Mouse (Mus musculus) frontal cortex, postnatal 10 days (tissue): ENCODE data around the gene Napepld.
"Not testable (repeated sequence)": the region's sequence is repeated elsewhere in the genome, so short reads cannot be mapped to it uniquely, and the experiment has no call there.

Source experiments
- DNase-seq, 2 experiments: peaks; one replicate each; pipeline ENCODE4 v3.0.0; 2022; ENCODE audit warnings: low spot score in 2 of 2, mixed read lengths in 1 of 2

Napepld gene

DNA sequence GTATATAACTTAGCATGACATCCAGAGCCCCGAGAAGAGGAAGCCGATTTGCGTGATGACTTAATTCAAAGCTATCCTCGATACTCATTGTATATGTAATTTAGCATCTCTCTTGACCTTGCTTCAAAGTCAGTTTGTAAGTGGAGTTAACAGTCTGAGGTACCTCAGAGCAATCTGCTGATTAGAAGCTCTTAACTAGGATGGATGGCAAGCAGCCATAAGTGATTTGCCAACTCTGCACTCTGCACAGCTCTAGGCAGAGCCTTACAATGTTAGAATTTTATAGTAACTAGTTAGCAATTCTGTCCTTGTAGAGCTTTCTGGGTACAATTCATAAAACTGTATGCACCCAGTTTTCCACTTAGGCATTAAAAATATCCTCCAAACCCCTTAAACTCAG is 5.3 kb upstream of the Napepld start:
- DNase-seq = no peak

DNA sequence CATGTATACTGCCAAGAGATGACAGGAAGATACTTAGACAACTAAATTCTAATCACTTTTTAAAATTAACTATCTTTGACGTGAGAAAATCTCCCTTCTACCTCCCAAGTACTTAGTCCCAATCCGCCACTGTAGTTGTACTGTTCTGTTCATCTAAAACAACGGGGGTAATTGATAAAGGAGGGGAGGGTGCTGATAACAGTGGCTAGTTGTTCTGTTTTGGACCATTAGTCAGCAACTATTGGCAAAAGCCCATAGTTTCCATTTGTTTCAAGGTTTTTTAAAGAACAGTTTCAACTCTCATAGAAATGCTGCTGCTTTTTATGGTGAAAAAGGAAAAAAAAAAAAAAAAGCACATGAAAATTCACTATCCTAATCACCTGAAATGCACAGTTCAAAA is 2.5 kb upstream of the Napepld start:
- DNase-seq = no peak

DNA sequence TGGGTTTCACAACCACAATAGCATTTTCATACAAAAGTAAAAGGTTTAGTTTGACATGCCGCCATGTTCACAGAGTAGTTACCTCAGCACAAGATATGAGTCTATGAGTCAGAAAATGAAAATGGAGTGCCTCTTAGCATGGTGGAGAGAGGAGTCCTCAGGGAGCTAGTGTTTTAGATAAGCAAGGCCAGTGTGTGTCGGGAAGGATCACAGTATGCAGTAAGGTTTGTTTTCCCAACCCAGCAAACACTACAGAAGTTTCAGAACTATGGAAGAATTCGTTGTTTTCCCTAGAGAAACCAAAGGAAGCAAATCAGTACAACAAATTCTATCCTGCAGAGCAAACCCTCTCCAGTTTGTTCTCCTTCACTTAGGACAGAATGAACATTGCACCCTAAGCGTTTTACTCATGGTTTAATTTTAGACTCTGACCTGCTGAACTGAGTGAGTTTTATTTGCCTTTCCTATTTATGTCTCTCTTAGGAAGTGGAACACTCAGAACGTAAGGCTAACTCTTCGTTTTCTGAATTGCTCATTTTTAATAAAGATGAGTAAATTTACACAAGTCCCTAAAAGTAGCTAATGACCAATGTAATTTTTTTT is 1.8 kb upstream of the Napepld start:
- DNase-seq = no peak

DNA sequence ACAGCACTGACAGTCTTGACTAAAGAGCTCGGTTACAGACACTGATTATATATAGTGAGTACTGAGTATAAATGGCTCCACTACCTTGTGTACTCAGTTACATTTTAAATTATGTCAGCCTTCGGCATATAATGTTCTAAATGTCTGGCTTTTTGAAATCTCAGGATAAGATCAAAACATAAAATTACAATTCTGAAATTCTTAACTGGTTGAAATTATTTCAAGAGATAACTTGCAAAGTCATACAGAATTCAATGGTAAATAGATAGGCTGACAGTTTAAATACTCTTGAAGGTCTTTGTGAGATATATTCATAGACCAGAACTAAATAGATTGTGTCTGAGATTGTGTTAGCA is 791 bp upstream of the Napepld start:
- DNase-seq = no peak

DNA sequence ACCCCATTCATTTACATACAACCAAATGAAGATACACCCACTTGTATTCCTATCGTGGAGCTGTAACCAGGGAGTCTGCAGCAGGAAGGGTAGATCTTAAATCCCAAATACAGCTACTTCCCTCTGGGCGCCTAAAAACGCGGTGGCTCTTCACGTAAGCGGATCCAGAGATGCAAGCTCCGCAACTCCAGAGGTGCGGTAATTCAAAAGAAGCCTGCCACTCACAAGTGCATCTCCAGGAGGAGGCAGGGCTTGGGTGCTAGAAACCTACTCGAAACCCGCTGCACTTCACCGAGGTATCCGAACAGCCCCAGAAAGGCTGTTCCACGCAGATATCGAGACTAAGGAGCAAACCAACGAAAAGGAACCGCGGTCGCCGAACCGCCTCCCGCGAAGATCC is 262 bp downstream of the Napepld start:
- DNase-seq = no peak

DNA sequence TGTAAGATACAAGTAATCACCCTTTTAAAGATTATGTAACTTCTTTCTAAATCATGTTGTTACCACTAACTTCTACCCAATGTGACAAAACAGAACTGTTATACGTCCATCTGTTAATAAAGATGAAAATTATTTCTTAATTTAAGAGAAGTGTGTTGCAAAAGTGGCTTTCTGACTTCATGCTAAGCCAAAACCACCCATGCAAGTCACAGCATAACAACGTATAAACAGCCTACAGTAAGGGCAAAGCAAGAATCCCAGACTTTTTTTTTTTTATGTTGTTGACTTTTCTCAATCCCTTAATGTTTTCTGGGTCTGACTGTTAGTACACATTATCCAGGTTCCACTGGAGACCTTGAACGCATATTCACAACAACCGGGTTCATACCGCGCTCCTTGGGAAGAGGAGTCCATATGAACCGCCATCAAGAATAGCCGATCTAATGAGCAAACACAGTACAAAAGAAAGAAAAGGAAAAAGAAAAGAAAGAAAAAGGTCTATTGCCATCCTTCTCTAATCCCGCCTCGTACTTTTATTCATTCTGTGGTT is 849 bp downstream of the Napepld start:
- DNase-seq = no peak

DNA sequence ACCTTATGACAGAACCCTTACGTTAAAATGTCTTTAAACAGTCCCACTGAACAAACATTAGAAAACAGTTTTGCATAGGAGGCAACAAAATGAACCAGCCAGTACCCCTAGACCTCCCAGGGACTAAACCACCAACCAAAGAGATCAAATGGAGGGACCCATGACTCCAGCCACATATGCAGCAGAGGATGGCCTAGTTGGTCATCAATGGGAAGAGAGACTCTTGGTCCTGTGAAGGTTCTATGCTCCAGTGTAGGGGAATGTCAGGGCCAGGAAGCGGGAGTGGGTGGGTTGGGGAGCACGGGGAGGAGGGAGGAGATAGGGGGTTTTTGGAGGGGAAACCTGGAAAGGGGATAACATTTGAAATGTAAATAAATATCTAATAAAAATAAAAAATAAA is 1.6 kb downstream of the Napepld start:
- not testable (repeated sequence) for DNase-seq

DNA sequence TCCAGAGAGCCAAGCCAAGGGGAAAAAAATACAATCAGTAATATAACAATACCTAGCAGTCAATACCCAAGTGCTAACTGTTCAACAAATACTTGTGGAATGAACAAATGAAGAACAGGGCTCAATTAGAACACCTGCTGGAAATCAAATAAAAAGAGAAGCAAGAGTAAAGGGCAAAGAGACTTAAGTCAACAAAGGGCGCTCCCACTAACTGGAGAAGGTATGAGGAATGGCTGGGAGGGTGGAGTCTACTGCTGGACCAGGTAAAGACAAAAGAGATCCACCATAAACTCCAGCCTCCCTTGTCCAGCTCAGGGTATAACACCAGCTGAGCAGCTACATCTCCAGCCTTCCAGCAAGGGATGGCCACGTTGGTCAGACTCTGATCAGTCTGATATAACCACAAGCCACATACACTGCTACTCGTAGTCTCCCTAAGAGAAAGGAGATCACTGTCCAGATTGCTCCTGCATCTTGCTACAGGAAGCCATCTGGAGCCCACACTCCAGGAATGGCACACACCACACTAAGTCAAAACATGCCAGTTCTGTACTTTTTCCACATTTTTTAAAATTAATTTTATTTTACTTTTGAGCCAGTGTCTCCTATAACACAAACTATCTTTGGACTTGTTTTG is 6.2 kb downstream of the Napepld start:
- DNase-seq = no peak

DNA sequence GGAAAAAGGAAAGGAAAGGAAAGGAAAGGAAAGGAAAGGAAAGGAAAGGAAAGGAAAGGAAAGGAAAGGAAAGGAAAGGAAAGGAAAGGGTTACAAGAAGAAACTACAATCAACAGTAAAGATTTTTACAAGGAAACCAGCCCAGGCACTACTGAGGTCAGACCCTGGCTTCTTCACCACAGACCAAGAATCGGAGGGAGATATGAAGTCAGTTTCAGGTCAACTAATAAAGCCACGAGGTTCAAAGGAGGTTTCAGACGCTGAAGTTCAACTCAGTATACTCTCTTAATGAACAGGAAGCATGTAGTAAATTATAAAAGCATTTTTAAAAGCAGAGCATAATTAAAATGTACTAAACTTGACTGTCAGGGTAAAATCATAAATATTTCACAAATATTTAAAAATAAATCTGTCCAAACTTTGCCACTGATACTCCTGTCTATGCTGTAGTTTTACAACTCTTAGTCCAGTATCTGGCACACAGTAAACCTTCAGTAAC is 7.8 kb downstream of the Napepld start:
- DNase-seq = no peak

DNA sequence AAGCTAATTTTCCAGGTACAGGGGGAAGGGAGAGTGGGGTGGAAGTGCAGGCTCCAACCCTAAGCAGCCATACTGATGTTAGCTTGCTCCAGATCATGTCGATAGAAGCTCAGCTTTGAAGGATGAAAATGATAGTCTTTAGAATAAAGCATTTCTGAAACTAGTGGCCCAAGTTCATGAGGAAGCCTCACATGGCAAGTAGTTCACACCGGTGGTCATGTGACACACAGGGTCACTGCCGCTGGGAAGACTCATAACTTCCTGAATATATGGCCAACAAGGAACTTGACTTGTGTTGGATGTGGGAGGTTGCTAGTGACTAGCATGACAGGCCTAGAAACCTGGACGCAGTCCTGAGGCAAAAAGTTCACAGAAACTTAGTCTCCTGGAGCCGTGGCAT is 9.0 kb downstream of the Napepld start:
- DNase-seq = no peak

DNA sequence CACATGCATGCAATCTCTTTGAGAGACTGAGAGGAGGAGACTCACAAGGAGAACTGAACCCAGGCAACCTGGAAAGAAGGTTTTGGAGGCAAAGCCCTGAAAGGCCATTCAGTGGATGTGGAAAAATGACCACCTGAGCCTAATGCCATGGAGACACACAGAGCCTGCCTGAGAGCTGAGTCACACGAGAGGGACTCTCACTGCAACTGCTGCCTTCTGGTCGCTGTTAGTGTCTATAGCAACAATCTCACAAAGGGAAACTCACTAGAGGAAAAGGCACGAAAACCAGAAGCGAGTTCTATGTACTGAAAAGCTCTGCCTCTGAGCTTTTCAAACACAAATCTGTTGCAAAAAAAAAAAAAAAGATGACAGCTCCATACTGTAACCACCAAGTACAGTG is 14.2 kb downstream of the Napepld start:
- no peak for DNase-seq

DNA sequence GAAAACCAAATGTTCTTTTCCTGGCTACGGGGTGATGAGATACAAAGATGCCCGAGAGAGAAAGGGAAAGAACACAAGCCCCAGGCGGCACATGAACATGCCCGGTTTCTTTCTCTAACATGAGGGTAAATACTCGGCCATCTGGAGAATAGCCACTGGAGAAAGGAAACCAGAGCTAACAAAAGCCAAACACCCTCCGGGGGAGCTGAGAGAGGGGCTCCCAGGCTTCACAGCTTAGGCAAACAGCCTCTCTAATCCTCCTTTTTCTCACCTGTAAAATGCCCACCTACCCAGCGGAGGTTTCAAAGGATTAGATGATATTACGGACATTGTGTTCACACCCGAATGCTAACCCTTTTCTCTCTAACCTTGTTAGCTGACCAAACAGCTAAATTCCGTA is 16.2 kb downstream of the Napepld start:
- DNase-seq = no peak

DNA sequence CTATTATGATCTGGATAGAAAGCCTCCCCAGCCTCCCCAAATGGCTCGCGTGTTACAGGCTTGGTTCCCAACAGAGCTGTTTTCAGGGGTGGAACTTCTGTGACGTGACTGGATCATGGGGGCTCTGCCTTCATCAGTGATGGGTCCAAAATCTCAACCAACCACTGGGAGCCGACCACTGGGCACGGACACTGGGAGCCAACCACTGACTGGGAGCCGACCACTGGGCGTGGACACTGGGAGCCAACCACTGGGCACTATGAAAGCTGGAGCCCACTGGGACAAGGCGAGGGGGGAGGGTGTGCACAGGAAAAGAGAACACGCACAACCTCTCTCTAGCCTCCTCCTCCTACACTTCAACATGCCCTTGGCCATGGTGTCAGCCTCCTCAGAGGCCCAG is 17.4 kb downstream of the Napepld start:
- no peak for DNase-seq

DNA sequence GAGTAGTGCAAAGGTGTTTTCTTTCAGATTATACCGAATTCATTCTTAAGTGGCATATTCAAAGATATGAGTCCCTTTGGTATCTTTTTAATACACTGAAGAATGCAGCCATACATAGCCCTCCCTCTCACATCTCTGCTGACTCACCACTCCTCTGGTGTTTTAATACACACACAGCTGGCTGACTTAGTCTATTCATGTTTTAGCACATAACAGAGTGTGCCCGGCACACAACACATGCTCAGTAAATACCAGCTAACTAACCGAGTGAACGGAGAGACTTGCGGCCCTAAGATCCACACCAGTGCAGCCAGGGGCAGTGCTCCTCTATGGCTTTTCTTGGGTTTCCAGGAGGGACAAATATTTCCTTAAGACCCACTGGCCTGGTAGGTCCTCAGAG is 20.3 kb downstream of the Napepld start:
- no peak for DNase-seq

DNA sequence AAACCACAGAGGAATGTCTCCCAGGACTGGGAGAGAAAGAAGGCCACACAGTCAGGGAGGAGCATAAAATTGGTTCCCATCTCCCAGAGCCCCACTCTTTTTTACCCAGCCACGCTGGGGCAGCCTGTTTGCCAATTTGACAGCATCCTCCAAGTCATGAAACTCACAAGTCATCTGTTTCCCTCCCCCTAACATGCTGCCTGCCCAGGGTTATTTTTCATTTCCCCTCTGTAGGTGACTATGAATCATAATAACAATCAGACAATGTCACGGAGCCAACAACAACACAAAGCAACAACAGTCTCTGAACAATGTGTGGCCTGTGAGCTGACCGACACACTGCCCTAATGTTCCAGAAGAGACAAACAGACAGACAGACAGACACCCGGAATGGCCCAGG is 21.2 kb downstream of the Napepld start:
- no peak for DNase-seq

DNA sequence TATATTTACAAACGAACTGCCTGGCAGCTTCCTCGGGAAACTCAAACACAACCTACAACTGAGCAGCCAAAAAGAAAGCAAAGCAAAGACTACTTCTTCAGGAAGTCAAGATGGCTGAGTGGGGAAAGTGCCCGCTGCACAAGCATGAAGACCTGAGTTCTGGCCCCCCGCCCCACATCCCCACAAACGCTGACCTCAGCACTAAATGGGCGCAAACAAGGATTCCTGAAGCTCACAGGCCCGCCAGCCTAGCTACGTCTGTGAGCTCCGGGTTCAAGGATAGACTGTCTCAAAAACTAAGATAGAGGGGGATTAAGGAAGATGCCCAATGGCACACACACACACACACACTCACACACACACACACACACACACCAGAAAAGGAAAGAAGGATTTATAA is 22.8 kb downstream of the Napepld start:
- DNase-seq = no peak

DNA sequence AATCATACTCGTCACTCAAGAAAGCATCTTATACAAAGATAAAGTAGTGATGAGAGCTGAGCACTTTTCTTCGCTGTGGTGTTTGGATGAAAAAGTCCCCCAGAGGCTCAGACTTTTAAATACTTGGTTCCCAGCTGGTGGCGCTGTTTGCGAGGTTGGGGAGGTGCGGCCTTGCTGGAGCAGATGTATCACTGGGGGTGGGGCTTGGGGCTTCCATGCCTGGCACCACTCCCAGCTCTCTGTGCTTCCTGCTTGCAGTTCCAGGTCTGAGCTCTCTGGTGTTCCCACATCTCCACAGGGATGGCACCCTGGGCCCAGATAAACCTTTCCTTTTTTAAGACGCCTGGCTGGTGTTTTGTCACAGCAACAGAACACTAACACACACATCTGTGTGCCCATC is 23.3 kb downstream of the Napepld start:
- no peak for DNase-seq

DNA sequence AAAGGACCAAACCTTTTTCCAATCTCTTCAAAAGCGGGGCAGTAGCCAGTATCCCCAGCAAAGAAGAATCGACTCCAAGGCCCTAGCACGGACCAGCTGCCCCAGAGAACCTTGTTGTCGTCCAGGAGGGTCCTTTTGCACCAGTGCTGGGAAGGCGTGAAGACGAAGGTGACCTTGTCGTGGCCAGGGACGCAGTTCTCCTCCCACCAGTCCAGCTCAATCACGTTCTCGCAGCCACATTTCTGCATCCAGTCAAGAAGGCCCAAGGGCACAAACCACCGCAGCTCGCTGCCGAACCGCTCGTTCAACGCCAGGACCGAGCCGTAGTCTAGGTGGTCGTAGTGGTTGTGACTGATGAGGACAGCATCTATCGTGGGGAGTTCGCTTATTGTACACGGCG is 25.7 kb downstream of the Napepld start:
- DNase-seq = no peak

DNA sequence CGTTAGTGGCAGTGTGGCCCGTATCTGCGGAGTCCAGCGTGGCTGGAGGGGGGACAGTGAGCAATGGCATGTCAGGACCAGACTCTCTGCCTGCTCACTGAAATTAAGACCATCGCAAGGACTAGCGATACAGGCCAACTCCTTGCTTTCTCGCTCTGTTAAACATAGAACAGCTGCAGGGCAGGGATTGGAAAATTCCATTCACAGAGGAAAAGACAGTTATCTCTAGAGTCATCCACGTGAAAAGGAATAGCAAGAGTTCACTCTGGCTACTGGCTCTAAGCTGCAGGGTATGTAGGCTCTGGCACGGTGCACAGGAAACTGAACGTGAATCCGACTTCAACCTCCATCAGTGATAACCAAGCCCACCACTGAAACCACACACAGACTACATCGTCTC is 26.2 kb downstream of the Napepld start:
- DNase-seq = no peak

DNA sequence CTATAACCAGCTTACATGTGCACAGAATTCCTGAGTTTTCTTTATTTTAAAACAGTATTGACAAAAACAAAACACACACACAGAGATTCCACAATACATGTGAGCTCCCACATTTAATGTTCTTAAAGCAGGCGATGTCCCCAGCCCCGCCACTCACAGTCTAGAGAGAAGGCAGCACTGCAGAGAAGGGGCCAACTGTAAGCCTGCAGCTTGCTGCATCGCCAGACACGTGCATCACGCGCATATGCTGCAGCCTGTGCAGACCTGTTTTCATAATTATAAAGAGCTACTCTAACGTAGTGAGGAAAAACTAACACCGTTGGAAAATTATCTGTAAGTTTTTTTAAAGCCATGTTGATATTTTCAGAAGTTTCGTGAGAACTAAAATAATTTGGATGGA is 27.5 kb downstream of the Napepld start:
- DNase-seq = no peak

DNA sequence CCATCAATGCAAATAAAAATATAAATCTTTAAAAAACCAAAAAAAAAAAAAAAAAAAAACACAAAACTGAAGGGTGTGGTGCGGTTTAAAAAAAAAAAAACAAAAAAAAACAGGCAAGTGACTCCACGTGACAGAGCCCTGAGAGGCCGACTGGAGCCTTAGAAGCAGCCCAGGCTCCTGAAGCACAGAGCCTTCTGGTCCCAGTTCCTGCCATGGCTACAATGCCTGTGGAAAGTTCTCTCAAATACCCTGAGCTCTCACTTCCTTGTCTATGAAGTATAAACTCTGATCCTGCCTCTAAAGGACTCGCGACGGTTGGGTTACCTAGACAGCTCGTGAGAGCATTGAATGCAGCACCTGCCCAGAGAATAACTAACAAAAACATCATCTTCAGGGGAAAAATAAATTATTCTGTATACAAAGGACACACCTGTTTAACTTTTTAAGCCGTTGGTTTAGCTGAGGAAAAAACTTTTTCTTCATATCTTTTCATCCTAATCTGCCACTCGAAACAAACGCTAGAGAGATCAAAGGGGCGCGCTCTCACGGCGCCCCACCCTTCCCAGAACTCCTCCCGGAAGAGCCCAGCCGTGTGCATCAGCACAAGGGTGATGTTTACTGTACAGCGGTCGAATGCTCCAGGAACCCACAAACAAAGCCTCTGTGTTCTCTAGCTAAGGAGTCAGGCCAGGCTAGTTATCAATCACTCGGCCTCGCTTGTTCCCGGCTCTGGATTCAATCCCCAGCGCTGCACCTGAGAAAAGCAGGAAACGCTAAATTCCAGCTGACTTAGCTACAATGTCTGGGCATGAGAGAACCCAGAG is 28.2 kb downstream of the Napepld start:
- DNase-seq = no peak

DNA sequence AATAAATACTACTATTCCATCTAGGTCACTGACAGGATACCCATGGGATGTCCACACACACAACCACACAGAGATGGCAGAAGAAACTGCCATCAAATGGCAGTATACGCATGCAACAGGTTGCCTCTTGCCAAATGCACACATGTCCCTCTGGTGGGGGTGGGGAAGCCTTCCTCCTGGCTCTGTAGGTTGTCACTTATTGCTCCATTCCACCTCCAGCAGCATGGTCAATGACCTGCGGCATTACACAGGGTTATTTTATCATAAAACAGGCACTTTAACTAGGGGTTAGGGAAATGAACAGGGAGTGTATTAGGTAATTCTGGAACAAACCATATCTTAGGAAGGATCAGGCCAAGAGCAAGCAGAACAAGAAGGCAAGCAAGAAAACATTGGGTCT is 31.9 kb downstream of the Napepld start:
- no peak for DNase-seq
